Mouse (Mus musculus): ENCODE measurements around the gene Prr12.

Gene Prr12

GRCm38 (mm10) chr7:44996672-44997071 is 56.0 kb downstream of the Prr12 start:
- DNase-seq, result peak in 1 of 2 experiments; percentile 17

- peak in 1 of 2 experiments; percentile 21 for DNase-seq
These were observed 65.6 kb downstream of the Prr12 start for GRCm38 (mm10) chr7:44986879-44987718.

GRCm38 (mm10) chr7:44986192-44986878 is 66.3 kb downstream of the Prr12 start, which contains the start of gene Prmt1:
Gene Prmt1, minus strand, starts transcription at chr7:44986568.
- DNase-seq, result peak; percentile 95 to 97

- DNase-seq, result peak; percentile 69 to 73
These were observed 67.0 kb downstream of the Prr12 start for GRCm38 (mm10) chr7:44985595-44986191.

- DNase-seq, result no peak
These were observed 67.9 kb downstream of the Prr12 start for GRCm38 (mm10) chr7:44984833-44985164.

GRCm38 (mm10) chr7:44983944-44984832 is 68.5 kb downstream of the Prr12 start:
- no peak for DNase-seq

- DNase-seq, result peak; percentile 92 to 93
These were observed 69.6 kb downstream of the Prr12 start for GRCm38 (mm10) chr7:44983085-44983484.

- no peak for DNase-seq
These were observed 71.1 kb downstream of the Prr12 start for GRCm38 (mm10) chr7:44981539-44981938.

GRCm38 (mm10) chr7:44978300-44978699 is 74.4 kb downstream of the Prr12 start:
- DNase-seq, result no peak
